Mouse (Mus musculus): ENCODE data around the gene Adcy1.

The Adcy1 gene

DNA sequence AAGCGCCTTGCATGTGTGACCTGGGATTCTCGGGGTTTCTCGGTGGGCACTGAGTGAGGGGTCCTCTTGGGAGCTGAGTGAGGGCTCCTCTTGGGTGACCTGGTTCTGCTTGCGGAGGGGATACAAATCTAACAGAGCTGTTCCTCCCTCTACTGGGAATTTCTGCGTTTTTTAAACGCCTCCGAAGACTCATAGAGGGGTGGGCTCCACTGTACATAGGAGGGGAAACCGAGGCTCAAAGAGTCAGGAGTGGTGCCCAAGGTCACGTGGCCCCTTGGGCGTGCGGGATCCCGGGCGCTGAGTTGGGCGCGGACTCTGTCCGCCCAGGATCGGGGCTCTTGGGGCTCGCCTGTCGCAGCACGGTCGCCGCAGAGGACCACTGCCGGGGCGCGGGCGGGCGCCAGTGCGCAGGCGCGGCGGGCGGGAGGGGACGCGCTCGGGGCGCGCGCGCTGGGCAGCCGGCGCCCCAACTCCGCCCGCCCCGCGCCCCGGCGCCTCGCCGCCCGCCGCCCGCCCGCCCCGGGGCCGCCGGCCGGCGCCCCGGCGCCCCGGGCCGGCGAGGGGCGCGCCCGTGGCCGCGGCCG, at the start of gene Adcy1:
Adcy1 (plus strand) TSS at position 489 of the 584 bp plus-strand sequence.
- DNase-seq = peak; percentile 86 to 90

DNA sequence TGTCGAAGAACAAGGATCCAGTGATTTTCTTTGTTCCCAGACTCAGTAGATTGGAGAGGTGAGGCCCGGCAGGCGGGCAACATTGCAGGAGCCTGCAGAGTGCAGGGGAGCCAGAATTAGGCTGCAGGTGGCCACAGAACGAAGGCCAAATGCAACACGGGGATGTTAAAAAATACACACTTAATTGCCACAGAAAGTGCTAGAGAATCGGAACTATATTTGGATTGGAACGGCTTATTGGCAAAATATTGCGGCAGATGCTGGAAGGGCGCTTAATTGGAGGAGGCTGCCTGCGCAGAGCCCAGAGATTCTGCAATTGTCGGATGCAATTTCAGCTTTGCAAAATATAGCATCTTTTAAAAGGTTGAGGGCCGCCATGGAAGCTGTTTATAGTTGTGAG, 46.4 kb upstream of the Adcy1 start:
- peak; percentile 38 to 41 for DNase-seq

DNA sequence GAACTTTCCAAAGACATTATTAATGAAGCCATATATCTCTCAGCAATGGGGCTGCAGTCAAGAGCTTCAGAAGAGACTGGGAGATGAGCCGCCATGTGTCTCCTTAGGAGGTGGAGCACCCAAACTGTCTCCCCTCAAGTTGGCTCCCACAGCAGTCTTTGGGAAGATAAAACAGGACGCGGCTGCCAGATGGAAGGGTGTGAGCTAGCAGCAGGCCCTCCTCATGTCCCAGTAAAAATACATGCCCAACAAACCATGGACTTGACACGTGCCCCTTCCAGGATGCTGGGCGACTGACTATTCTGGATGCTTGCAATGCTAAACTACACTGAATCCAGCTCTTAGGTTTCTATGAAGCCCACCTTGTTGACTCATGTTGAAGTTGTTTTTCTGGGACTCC, 45.2 kb upstream of the Adcy1 start:
- no peak for DNase-seq

DNA sequence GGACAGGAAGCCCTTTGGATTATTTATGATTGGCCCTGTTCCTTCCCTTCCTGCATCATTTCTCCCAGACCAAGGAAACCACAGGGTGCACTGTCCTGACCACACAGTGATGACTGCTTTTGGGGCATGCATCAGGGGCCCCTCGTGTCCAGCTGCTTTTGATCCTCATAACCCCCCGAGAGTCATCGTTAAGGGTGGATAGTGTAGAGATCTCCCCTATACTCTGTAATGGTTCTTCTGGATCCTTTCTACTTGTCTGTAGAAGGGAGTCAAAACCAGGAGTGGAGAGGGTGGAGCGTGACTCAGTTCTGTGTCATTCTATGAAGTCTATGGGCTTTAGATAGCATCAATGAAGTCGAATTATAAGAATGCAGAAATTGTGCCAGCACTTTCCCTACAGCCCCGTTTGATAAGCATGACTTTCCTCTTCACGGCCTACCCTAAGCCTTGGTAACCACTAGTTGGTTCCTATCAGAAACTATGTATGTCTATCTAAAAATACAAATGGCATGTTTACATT, 44.2 kb upstream of the Adcy1 start:
- DNase-seq = no peak

DNA sequence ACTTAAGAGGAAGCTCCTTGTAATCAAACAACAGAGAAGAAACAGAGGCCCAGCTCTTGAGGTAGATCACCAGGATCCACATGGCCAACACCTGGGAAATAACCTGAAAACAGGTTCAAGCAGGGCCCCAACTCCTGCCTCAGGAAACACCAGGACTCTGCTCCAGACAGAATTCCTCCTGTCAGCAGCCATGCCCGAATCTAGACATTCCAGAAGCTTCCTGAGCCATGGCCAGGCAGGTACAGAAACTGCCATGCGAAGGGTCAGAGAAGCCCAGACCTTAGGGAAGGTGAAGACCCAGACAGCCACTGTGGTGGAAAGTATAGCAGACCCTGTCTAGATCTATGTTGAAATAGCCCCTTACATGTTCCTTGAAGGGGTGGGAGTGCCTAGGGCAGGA, 30.2 kb upstream of the Adcy1 start:
- no peak for DNase-seq

DNA sequence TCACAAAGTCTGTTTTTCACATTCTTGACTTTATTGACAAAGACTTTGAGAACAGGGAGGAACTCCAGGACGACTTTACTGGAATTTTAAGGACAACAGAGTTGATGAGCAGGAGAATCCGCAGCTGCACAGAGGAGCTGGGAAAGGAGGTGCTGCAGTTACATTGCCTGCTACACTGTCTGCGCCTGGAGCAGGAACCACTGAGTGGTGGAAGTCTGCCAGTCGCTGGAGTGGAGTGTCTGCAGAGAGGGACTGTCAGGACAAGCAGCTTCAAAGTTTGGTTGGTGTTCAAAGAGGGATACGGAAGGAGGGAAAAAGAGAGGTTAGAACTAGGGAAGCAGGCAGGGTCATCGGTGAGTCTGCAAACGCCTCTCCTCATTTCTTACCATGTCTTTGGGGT, 23.6 kb upstream of the Adcy1 start:
- DNase-seq = peak in 1 of 2 experiments; percentile 44

DNA sequence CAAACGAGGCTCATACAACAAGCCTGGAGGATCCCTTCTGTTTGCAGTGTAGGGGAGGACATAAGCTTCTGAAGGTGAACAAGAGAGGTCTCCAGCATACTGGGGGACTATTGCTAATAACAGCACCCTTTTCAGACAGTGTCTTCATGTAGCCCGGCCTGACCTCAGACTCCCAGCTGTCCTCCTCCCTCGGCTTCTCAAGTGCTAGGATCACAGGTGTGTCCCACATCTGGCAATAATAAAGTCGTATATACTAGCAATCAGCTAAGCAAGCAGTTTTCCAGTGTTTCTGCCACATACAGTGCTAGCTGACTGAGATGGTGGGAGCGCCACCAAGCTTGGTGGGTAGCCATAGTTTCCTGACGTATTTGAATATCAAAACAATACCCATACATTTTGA, 22.5 kb upstream of the Adcy1 start:
- DNase-seq = no peak

DNA sequence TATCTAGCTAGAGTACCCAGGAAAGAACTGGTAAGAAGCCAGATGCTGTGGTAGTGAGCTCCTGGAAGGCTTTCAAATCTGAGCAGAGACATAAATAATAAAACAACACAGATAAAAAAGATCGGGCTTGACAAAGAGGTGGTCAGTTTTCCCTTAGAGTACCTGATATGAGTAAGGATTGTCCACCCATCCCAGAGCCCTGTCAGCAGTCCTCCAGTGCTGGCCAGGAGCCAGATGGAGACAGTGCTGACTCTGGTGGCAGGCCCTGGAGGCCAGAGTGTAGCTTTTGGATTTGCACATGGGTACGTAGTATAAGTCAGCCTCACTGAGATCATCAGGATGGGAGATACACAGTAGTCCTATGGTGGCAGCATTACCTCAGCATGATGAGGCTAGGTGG, 16.1 kb upstream of the Adcy1 start:
- peak; percentile 70 to 78 for DNase-seq

DNA sequence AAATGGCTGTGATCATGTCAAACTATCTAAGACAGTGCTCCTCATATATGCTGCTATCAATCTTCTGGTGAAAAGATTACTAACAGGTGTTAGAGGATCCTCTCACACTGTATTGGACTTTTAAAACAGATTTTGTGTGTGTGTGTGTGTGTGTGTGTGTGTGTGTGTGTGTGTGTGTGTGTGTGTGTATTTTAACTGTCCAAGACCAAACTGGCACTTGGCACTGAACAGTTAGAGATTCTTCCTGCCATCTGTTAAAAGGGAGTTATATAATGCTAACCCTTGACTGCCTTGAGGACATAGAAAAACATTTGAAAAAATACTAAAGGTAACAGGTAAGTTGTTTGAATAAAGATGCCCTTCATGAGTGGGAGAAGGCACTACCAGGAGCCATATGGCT, 15.7 kb upstream of the Adcy1 start:
- DNase-seq = peak; percentile 50 to 62

DNA sequence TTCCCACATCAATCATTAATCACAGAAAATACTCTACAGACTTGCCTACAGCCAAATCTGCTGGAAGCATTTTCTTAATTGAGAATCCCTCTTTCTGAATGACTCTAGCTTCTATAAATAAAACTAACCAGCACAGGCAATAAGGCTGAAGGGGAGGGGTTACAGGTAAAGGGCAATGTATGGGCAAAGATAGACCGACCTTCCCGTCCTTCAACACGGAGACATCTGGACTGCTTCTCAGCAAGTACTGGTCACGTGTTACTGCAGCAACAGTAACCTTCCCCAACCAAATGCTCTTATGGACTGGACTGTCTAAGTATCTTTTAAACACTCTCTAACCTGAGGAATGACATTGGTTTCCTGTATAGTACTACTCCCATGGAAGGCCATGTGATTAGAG, 9.6 kb upstream of the Adcy1 start:
- DNase-seq = peak in 1 of 2 experiments; percentile 11

DNA sequence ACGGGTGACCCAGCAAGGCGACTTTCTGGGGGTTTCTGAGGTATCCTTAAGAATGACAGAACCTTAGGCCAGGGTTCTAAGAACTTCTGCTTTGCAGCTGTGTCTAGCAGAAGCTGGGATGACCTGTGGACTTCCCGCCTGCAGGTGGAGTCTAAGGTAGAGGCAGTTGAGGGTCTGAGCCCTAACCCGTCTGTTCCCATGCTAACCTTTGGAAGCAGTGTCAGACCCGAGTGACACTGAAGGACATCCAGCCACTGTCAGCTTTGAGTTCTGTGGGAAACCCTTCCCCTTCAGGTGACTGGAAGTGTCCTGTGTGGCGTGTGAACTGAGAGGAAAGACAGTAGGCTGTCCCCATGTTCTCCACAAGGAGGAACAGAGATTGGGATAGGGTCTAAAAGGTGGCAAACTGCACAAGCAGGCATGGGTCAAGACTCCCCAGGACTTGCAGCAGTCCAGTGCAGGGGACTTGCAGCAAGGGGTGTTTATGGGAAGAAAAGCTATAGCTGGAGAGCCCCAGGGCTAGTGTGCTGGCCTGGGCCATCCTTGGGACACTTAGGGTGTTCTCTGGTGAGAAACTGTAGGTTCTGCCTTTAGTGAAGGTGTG, 8.5 kb upstream of the Adcy1 start:
- peak; percentile 56 to 67 for DNase-seq

DNA sequence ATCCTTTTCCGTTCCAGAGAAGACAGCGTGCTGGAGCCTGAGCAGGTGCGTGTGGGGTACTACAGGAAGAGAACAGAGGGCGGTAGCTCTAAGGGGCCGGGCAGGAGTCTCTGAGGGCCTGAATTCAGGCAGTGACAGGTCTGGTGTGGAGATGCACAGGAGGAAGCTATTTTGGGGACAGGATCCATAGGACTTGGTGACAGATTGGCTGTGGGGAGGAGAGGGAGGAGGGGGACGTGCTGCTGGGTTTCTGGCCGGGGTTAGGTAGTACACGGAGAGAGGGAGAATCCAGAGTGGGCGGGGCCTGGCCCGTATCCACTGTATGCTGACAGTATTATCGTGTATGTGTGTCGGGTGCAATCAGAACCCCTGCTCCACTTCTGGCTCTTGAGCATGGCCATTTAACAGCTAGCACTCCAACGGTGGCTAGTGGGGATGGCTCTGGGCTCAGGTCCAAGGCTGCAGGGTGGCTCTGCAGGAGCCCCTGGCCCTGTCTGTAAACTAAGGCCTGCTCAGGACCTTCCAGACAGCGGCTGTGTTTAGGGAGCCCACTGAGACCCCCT, 7.8 kb upstream of the Adcy1 start:
- DNase-seq = peak; percentile 98 to 99

DNA sequence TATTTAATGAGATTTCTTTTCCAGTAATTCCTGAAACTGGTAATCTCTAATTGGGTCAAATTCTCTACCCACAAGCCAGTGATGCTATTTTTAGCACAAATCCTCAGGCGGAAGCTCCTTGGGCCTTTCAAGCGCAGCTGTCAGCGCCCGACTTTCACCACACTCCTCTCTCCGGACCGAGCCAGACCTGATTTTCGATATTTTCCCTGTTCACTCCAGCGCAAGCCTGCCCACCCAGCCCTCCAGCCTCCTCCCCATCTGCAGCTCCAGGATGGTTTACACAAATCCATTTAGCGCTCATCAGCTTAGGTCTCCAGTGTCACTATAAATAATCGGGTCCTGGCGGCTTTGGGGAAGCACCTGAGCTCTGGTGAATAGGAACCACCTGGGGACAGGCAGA, 7.2 kb upstream of the Adcy1 start:
- DNase-seq = peak; percentile 74 to 76

DNA sequence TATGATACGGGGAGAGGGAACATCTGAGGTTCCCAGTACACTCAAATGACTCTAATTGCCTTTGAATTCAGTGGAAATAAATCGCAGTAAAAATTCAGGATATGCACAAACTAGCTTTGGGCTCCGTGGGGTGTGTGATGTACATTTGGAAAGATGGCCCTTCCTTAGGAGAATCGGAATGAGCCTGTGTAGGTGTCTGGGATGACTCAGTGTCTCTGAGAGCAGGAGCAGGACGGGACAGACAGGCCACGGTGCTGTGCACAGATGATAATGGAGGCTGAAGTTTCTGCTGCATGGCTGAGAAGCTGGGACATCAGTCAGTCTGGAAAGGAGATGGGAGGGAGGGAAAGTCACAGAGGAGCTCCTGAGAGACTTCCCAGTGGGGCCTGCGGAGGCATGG, 5.5 kb upstream of the Adcy1 start:
- peak; percentile 18 to 19 for DNase-seq

DNA sequence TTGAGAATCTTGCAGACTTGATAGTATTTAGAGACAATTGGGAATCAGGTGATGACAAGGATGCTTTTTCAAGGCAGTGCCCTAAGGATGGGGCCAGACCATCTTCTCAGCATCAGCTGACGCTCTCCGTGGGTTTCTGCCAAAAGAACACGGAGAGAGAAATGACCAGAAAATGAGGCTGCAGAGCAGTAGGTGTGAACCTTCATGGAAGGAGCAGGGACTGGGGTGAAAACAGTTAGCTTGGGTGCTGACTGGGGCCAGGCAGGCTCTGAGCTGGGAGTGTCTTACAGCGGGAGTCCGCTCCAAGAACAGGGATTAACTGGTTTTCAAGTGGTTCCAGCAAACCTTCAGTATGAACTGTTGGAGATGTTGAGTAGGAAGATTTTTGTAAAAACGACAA, 1.3 kb upstream of the Adcy1 start:
- DNase-seq = peak; percentile 72 to 74

DNA sequence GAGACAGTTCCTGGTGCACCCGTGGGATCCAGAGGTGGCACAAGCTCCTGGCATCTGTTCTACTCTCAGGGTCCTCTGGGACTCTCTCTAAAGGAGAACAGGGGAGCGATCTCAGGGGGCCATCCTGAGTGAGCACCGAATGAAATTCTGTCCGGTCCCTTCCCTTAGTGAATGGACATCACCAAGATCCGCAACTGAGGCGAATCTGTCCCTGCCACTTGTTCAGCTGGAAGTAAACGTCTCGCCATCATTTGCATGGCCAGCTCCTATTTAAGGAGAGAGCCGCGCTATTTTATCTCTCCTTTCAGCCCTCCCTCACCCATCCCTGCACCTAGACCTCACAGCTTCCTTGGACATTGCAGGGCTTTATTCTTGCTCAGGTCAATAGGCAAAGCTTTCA, 723 bp upstream of the Adcy1 start:
- peak; percentile 50 to 60 for DNase-seq

DNA sequence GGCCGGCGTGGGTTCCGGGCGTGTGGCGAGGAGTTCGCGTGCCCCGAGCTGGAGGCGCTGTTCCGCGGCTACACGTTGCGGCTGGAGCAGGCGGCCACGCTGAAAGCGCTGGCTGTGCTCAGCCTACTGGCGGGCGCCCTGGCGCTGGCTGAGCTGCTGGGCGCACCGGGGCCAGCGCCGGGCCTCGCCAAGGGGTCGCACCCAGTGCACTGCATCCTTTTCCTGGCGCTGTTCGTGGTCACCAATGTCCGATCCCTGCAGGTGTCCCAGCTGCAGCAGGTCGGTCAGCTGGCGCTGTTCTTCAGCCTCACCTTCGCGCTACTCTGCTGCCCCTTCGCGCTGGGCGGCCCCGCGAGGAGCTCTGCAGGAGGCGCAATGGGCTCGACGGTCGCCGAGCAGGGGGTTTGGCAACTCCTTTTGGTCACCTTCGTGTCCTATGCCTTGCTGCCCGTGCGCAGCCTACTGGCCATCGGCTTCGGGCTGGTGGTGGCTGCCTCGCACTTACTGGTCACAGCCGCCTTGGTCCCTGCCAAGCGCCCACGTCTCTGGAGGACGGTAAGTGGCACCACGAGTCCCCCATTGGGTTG, 485 bp downstream of the Adcy1 start:
- DNase-seq = peak; percentile 70 to 73

DNA sequence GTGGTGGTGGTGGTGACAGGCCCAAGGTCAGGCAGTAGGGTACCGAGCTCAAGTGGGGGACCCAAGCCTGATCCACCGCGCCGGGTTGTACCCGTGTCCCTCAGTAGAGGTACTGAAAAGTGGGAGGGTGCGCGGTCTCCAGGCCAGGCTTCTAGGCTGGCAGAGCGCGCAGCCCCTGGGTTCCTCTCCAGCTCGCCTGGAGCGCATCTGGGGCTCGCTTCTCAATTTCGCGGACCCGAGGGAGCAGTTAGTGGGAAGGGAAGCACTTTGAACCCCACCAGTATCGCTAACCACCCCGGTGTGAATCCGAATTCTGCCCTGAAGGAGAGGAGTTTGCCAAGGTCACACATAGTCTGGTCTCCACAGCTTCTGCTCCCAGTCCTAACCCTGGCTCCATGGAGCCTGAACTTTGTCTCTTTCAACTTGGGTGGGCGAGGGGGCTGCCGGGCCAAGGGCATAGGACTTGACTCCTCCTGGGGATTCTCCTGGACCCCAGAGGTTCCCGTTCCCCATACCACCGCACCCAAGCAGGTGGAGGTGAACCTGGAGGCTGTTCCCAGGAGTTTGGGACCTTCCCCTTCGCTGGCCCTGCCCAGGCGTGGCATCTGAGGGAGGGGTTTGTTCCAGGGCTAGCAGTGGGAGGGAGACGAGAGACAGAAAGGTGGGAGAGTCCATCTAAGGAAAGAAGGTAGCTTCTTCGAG, 1.3 kb downstream of the Adcy1 start:
- peak; percentile 75 to 76 for DNase-seq

DNA sequence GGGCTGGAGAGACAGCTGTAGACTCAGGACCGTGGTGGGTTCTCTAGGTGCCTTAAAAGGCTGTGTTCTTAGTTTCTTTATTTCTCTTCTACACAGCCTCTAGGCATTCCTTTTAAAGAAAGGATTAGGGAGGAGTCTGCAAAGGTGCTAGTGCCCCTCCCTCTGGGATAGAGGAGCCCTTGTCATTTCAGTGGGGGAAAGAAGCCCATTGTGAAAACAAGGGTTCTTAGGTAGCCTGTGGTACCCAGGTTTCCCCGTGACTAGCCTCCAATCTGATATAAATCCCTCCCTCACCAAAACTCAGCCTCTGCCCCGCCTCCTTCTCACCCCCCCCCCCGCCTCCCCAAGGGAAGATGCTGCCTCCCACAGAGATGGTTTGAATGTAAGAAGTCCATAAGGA, 2.1 kb downstream of the Adcy1 start:
- peak; percentile 46 to 58 for DNase-seq

DNA sequence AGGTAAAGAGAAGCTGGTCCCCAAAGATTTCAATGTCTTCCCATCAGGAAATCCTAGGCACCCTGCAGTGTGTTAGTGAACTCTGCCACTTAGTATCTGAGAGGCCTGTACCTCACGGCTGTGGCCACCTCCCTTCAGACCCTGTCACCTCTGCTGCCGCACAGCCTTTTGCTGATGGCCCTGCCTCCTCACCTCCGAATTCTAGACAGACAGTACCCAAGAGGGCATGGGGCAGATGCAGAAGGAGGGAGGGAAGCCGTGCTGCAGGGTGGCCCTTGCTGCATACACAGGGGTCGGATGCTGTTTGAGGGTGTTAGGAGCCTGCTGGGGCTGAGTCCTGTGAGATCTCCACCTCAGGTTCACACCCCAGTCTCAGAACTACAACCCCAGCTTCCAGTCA, 2.6 kb downstream of the Adcy1 start:
- peak; percentile 54 to 55 for DNase-seq

DNA sequence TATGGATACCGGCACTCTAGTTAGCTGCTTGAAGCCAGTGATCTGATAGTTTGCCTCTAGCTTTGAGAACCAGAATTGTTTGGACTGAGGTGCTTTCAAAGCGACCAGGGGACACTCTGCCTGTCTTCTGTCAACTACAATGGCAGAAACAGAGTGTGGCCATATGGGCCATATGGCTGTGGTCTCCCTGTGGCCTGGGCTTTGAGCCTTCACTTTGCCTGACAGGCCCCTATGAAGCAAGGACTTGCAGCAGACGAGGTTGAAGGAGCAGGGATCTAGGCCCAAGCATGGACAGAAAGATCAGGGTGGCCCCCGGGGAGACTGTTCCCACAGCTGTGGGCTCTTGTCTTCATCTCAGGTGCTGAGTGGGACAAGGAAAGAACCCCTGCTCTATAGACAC, 4.0 kb downstream of the Adcy1 start:
- DNase-seq = peak; percentile 58 to 60

DNA sequence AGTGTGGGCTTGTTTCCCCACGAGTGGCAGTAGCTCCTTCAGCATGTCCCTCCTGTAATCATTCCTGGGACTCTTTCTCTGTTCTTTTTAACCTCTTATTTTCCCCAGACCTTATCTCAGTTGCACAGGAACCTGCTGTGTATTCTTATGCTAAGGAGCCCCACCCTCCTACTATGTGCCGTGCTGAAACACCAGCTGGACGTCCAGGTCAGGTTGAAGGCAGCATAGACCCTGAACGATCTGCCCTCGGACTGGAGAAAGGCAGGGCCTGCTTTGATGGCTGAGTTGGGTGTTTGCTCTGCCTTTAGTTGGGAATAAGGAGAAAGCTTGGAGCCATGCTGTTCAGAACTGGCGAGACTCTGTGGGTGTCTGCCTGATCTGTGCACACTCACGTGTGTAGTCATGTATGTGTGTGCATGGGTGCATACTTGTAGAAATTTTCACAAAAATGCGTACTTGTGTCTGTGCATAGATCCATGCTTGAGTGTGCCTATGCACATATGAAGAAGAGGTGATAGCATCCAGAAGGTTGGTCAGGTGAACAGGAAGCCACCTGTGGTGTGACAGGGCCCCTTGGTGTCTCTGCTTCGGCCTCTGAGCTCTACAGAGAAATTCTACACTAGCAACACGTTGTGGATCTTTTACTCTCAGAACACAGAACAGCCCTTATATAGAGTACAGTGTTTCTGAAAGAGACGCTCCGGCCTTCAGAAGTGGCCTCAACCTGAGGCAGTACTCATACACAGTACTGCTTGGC, 5.4 kb downstream of the Adcy1 start:
- peak in 1 of 2 experiments; percentile 51 for DNase-seq

DNA sequence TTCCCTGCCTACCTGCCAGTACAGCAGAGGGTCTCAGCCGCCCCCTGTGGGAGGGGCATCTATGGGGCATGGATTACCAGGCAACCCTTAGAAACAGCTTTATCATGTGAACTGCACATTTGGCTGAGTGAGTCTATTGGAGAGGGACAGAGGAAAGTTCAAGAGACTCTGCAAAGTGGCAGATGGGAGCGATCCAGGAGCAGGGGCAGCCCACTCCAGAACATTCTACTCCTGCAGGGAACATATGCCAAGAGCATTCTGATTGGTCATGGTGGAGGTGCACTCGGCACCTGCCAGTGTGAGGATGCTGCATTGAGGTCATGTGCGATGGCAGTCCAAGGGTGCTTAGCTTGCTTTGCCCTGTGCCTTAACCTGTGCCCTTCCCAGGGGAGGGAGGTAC, 6.5 kb downstream of the Adcy1 start:
- DNase-seq = peak; percentile 47 to 56
